Mouse (Mus musculus) embryonic facial prominence, embryonic 13.5 days (tissue): ENCODE data around the gene Suz12. TPM values are rescaled to one million over a fixed set of nuclear protein-coding genes. Genes with fewer than 3 reads are reported as not detected.
"Not testable (repeated sequence)": the region's sequence is repeated elsewhere in the genome, so short reads cannot be mapped to it uniquely, and the experiment has no call there.

Source experiments
- ATAC-seq: fragments of 200-750 bp; cut with Nextera tagmentation; 2 replicates; pipeline ENCODE4 v1.8.0; 2017; ENCODE audit warnings: low read depth; ENCODE audit not compliant: insufficient number of reproducible peaks, insufficient read depth, low FRiP score, low TSS enrichment
- H3K27ac ChIP-seq: fragments of 300-500 bp; sonication (generic); 2 replicates; pipeline ENCODE4 v1.5.1; 2015; ENCODE audit warnings: moderate library complexity, mild to moderate bottlenecking, inconsistent platforms
- H3K27me3 ChIP-seq: fragments of 300-500 bp; sonication (generic); 2 replicates; pipeline ENCODE4 v1.6.1; 2015; ENCODE audit warnings: mild to moderate bottlenecking, inconsistent platforms
- H3K36me3 ChIP-seq: fragments of 300-500 bp; sonication (generic); 2 replicates; pipeline ENCODE4 v1.6.1; 2015; ENCODE audit warnings: mild to moderate bottlenecking, inconsistent platforms
- H3K4me1 ChIP-seq: fragments of 300-500 bp; sonication (generic); 2 replicates; pipeline ENCODE4 v1.6.1; 2015; ENCODE audit warnings: inconsistent platforms
- H3K4me2 ChIP-seq: fragments of 300-500 bp; sonication (generic); 2 replicates; pipeline ENCODE4 v1.6.1; 2015; ENCODE audit warnings: moderate library complexity, mild to moderate bottlenecking, inconsistent platforms
- H3K4me3 ChIP-seq: fragments of 300-500 bp; sonication (generic); 2 replicates; pipeline ENCODE4 v1.5.1; 2015; ENCODE audit warnings: mild to moderate bottlenecking, inconsistent platforms
- H3K9ac ChIP-seq: fragments of 300-500 bp; sonication (generic); 2 replicates; pipeline ENCODE4 v1.6.1; 2015; ENCODE audit warnings: mild to moderate bottlenecking, inconsistent platforms
- H3K9me3 ChIP-seq: fragments of 300-500 bp; sonication (generic); 2 replicates; pipeline ENCODE4 v1.6.1; 2016; ENCODE audit warnings: inconsistent platforms
- WGBS: fragments of 180-500 bp; shearing (Covaris S2); methylation state at CpG from one replicate; pipeline ENCODE4 v1.1.7; 2015; ENCODE audit warnings: mixed read lengths; 5-methylcytosine and 5-hydroxymethylcytosine counted together
- polyA plus RNA-seq: library from polyadenylated mRNA; unstranded; fragments of >200 nt; fragmentation: Nextera tagmentation; extraction: Ambion mirVana; gene quantifications from 2 replicates; pipeline ENCODE4 v1.2.1, GENCODE M21; 2015

Suz12 gene
- polyA plus RNA-seq, 1 experiment from 2014 or later, result 24.3 TPM

DNA sequence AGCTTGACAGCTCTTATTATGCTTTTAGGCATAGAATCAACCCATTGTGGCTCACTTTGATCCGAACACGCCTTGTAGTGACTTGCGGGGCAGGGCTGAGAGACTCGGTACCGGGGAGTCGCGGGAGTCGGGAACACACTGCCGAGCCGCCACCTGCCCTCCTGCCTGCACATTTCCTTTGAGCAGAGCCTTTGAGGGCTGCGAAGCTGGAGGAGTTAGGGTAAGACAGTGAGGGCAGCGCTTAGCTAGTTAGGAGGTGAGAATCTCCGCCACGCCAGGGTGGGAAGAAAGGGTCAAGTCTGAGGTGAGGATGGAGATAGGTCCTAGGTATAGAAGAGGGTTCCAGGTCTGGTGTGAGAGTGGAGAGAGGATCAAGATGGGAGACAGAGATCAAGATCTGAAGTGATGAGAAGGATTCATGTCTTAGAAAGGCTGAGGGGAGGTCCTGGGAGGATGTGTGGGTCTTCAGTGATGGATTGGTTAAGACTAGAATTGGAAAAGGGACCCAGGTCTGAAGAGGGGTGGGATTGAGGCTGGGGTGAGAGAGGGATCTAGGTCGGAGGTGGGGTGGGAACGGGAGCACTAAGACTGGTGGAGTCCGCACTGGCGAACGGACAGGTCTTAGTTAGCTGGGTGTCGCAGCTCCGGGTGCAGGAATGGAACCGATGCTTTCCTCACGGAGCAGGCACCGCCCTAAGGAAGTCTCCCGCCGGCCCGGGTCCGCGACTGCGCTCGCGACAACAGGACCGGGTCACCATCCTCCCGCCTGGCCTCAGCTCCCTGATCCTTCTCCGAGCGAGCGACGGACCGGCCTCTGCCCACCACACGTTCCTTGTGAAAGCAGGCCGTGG lies 19.1 kb upstream of the Suz12 start:
- H3K9ac ChIP-seq, result peak overlapping the region; percentile 73
- H3K4me3 ChIP-seq, result peak overlapping the region; percentile 57
- no peaks in the 10 kb centered on the region for H3K36me3 ChIP-seq
- no peaks in the 10 kb centered on the region for H3K9me3 ChIP-seq
- peak overlapping the region; percentile 93 for H3K4me2 ChIP-seq
- no peak for ATAC-seq
- peaks cover 14% of the 10 kb centered on the region for H3K4me1 ChIP-seq
- no peak overlapping the region for H3K27ac ChIP-seq
- H3K27me3 ChIP-seq, result peaks cover 34% of the 10 kb centered on the region
- WGBS, result under 1% methylated on average over 41 of the region's 41 CpGs

- Histone ChIP-seq H3K9me3 (no peaks in the 10 kb centered on the region), H3K27ac (no peak overlapping the region), H3K9ac (no peak overlapping the region), H3K36me3 (no peaks in the 10 kb centered on the region), H3K4me1 (peaks cover 14% of the 10 kb centered on the region), H3K4me2 (no peak overlapping the region), H3K4me3 (no peak overlapping the region), H3K27me3 (peaks cover 34% of the 10 kb centered on the region)
- ATAC-seq, result no peak
- 55% methylated on average over 2 of the region's 2 CpGs for WGBS
These were observed 17.5 kb upstream of the Suz12 start for GRCm38 (mm10) chr11:79975377-79975776.

DNA sequence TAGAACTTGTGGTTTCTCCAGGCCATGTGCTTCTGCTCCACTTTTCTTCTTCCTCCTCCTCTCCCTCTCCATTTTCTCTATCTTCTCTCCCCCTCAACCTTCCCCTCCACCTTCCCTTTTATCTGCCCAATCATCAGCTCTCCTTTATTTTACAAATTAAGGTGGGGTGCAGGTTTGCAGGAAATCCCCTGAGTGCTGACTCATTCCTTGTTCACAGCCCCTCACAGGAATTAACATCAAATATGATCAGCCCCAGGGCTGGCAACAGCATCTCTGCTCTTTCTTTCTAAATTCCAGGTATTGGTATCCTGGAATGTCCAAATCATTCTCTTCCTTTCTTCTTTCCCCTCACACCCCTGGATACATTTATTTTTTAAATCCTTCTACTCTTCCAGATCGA lies 16.7 kb upstream of the Suz12 start:
- 88% methylated on average over 1 of the region's 1 CpGs for WGBS
- Histone ChIP-seq H3K27me3 (peaks cover 34% of the 10 kb centered on the region), H3K36me3 (no peaks in the 10 kb centered on the region), H3K4me3 (no peak overlapping the region), H3K4me1 (peaks cover 14% of the 10 kb centered on the region), H3K9ac (no peak overlapping the region), H3K4me2 (no peak overlapping the region), H3K9me3 (no peaks in the 10 kb centered on the region), H3K27ac (no peak overlapping the region)
- no peak for ATAC-seq

GRCm38 (mm10) chr11:79976645-79977044 lies 16.3 kb upstream of the Suz12 start:
- not testable (repeated sequence) for H3K36me3 ChIP-seq, H3K9me3 ChIP-seq, H3K9ac ChIP-seq, H3K4me2 ChIP-seq, H3K4me3 ChIP-seq, ATAC-seq, H3K27ac ChIP-seq
- Histone ChIP-seq H3K27me3 (peaks cover 34% of the 10 kb centered on the region), H3K4me1 (peaks cover 14% of the 10 kb centered on the region)
- WGBS, result 82% methylated on average over 6 of the region's 6 CpGs

DNA sequence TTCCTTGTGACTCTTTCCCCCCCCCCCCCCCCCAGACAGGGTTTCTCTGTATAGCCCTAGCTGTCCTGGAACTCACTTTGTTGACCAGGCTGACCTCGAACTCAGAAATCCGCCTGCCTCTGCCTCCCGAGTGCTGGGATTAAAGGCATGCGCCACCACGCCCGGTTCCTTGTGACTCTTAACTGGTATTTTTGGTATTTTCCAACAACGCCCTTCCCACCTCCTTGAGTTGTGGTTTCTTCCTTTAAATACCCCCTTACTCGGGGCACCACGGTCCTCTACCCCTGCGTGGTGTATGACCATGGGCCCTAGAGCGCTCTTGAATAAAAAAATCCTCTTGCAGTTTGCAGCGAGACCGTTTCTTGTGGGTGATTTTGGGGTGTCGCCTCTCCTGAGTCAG lies 15.8 kb upstream of the Suz12 start:
- H3K36me3 ChIP-seq, H3K4me2 ChIP-seq, H3K9me3 ChIP-seq, ATAC-seq, H3K9ac ChIP-seq, H3K27ac ChIP-seq, H3K4me3 ChIP-seq: not testable (repeated sequence)
- Histone ChIP-seq H3K27me3 (peaks cover 34% of the 10 kb centered on the region), H3K4me1 (peaks cover 14% of the 10 kb centered on the region)
- 95% methylated on average over 14 of the region's 14 CpGs for WGBS

DNA sequence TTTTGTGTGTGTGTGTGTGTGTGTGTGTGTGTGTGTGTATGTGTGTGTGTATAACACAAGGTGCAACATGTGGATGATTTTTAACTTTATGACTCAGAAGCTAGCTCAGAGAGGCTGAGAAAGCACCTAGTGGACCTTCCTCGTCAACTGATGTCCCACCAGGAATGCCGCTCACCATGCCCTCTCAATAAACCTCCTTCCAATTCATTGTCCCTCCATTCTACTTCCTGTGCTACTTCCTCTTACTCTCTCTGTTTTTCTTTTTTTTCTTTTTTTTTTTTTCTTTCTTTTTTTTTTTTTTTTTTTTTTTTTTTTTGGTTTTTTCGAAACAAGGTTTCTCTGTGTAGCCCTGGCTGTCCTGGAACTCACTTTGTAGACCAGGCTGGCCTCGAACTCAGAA lies 15.2 kb upstream of the Suz12 start:
- H3K9ac ChIP-seq, H3K36me3 ChIP-seq, H3K9me3 ChIP-seq, ATAC-seq, H3K4me3 ChIP-seq, H3K27ac ChIP-seq, H3K4me2 ChIP-seq: not testable (repeated sequence)
- 82% methylated on average over 4 of the region's 4 CpGs for WGBS
- H3K27me3 ChIP-seq, result peaks cover 29% of the 10 kb centered on the region
- H3K4me1 ChIP-seq, result peaks cover 14% of the 10 kb centered on the region

- no peaks in the 10 kb centered on the region for H3K27me3 ChIP-seq
- H3K4me2 ChIP-seq, result no peak overlapping the region
- H3K27ac ChIP-seq, result no peak overlapping the region
- H3K9me3 ChIP-seq, result no peaks in the 10 kb centered on the region
- 92% methylated on average over 4 of the region's 4 CpGs for WGBS
- no peak overlapping the region for H3K9ac ChIP-seq
- H3K4me1 ChIP-seq, result no peaks in the 10 kb centered on the region
- H3K36me3 ChIP-seq, result no peaks in the 10 kb centered on the region
- H3K4me3 ChIP-seq, result no peak overlapping the region
- ATAC-seq, result no peak
These were observed 6.0 kb upstream of the Suz12 start for GRCm38 (mm10) chr11:79986886-79987285.

DNA sequence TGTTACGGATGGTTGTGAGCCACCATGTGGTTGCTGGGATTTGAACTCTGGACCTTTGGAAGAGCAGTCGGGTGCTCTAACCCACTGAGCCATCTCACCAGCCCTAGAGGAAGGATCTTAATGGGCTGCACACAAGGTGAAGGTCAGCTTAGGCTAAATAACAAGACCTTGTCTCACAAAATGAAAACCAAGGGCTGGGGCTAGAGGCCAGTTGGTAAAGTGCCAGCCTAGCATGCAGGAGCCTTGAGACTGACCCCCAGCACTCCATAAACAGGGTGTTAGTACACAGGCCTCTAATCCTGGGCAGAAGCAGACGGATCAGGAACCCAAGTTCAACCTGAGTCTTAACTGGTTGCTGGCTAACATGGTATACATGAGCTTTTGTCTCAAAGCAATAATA lies 5.0 kb upstream of the Suz12 start:
- Histone ChIP-seq H3K27ac (no peak overlapping the region), H3K36me3 (no peaks in the 10 kb centered on the region), H3K9me3 (no peaks in the 10 kb centered on the region), H3K9ac (no peak overlapping the region), H3K4me1 (no peaks in the 10 kb centered on the region), H3K27me3 (no peaks in the 10 kb centered on the region), H3K4me3 (no peak overlapping the region), H3K4me2 (no peak overlapping the region)
- 87% methylated on average over 3 of the region's 3 CpGs for WGBS
- no peak for ATAC-seq

DNA sequence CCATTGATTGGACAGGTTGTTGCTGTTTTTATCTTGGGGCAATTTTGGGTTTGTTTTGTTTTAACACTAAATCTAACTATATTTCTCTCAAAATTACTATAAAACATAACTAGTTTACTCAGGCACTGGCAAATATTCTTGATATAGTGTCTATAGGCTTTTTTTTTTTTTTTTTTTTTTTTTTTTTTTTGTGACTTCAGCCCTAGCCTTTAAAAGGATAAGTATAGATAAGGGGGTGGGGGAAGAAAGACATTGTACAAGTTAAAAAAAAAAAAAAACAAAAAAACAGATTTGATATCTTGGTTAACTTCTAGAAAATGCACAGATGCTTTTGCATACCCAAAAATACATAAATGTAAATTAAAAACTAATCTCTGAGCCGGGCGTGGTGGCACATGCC lies 2.8 kb upstream of the Suz12 start:
- no peak for ATAC-seq
- Histone ChIP-seq H3K27me3 (no peaks in the 10 kb centered on the region), H3K4me2 (no peak overlapping the region), H3K4me1 (peaks cover 1% of the 10 kb centered on the region; the same call in 1 of the 2 replicates), H3K4me3 (no peak overlapping the region), H3K9ac (no peak overlapping the region), H3K9me3 (no peaks in the 10 kb centered on the region), H3K27ac (no peak overlapping the region), H3K36me3 (no peaks in the 10 kb centered on the region)
- WGBS, result 93% methylated on average over 2 of the region's 2 CpGs

- Histone ChIP-seq H3K27ac (no peak overlapping the region), H3K4me2 (no peak overlapping the region), H3K9me3 (no peaks in the 10 kb centered on the region), H3K27me3 (no peaks in the 10 kb centered on the region), H3K4me3 (no peak overlapping the region), H3K9ac (no peak overlapping the region), H3K4me1 (peaks cover 3% of the 10 kb centered on the region; the same call in 1 of the 2 replicates), H3K36me3 (peaks cover 6% of the 10 kb centered on the region; the same call in 1 of the 2 replicates)
- WGBS, result 86% methylated on average over 5 of the region's 5 CpGs
- no peak for ATAC-seq
These were observed 1.3 kb upstream of the Suz12 start for GRCm38 (mm10) chr11:79991600-79991999.

- Histone ChIP-seq H3K36me3 (peaks cover 8% of the 10 kb centered on the region; the same call in 1 of the 2 replicates), H3K27me3 (no peaks in the 10 kb centered on the region), H3K4me3 (peak overlapping the region; percentile 98), H3K4me2 (peak overlapping the region; percentile 80), H3K9me3 (no peaks in the 10 kb centered on the region), H3K27ac (peak overlapping the region; percentile 99), H3K4me1 (peaks cover 3% of the 10 kb centered on the region; the same call in 1 of the 2 replicates), H3K9ac (peak overlapping the region; percentile 95)
- WGBS, result 28% methylated on average over 20 of the region's 21 CpGs
- ATAC-seq, result no peak
These were observed 793 bp upstream of the Suz12 start for GRCm38 (mm10) chr11:79992035-79992591.
